Mouse (Mus musculus): ENCODE measurements at regions not wholly inside any gene's neighbourhood (a gene's known extent, or its start where the extent isn't known, plus 50 kb on each side); places are given as distances from the start of the nearest gene placed in this dataset.

DNA sequence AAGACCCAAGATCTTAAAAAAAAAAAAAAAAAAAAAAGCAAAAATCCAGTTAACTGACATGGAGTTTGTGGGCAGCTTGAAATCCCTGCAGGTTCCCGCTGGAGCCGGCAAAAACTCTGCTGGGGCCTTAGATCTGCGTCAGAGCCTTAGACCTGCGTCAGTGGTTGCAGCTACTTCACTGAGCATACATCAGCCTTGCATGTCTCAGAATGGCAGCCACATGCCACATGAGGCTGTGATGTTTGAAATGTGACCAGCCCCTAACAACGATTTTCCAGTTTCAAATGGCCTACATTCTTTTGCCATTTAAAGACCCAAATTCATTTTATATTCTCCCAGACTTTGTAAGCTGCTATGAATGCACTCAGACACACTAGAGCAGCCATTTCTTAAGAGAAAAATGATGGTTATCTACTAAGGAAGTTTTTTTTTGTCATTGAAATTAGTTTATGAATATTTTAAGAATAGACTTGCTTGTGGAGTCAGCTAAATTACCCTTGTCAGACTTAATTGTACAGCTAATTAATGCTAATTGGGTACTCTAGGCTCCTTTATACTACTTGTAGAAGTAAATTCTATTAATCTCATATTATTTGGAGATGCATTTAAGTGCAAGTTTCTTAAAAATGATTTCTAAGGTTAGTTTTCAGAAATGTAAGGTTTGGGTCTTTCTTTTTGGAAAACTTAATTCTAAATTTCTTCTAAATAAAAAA is 70.8 kb downstream of the Toporsl start:
- ATAC-seq (replicated peaks; ENCODE audit: low FRiP score) = no peak
- Histone ChIP-seq H3K4me2 (no peak overlapping the region), H3K27me3 (no peaks in the 10 kb centered on the region), H3K9me3 (replicated peaks) (no peaks in the 10 kb centered on the region), H3K4me3 (replicated peaks) (no peak overlapping the region), H3K4me1 (no peaks in the 10 kb centered on the region), H3K27ac (no peak overlapping the region), H3K9ac (no peak overlapping the region), H3K36me3 (no peaks in the 10 kb centered on the region)
- WGBS = 88% methylated on average over 5 of the region's 5 CpGs

DNA sequence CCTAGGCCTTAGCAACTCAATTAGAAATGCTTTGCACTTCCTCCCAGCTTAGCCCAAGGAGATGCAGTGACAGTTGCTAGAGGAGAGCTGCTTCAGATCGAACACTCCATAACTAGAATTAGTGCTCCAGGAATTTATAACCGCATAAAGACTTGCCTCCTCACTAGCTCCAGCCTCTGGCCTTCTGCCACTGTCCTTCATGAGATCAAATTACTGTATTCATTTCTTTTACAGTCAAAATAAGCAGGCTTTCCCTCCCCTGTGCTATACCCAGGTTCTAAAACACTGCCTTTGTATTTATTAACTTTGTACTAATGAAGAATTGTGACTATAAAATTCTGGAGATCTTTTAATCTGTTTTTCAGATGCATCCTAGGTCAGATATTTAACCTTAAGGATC is 104.8 kb upstream of the Olfr275 start:
- no peak overlapping the region for H3K9ac ChIP-seq
- no peak overlapping the region for H3K4me2 ChIP-seq
- H3K4me1 ChIP-seq = peaks cover 3% of the 10 kb centered on the region; the same call in 1 of the 2 replicates
- H3K36me3 ChIP-seq = no peaks in the 10 kb centered on the region
- no peaks in the 10 kb centered on the region for H3K9me3 ChIP-seq (replicated peaks)
- H3K4me3 ChIP-seq (replicated peaks) = no peak overlapping the region
- WGBS = 25% methylated on average over 2 of the region's 2 CpGs
- H3K27me3 ChIP-seq = no peaks in the 10 kb centered on the region
- ATAC-seq (replicated peaks; ENCODE audit: low FRiP score) = 0 out of 2 replicates have a peak, but pooled peaks have one; percentile 46
- 0 out of 2 replicates have a peak overlapping the region, but pooled peaks have one; percentile 6 for H3K27ac ChIP-seq

DNA sequence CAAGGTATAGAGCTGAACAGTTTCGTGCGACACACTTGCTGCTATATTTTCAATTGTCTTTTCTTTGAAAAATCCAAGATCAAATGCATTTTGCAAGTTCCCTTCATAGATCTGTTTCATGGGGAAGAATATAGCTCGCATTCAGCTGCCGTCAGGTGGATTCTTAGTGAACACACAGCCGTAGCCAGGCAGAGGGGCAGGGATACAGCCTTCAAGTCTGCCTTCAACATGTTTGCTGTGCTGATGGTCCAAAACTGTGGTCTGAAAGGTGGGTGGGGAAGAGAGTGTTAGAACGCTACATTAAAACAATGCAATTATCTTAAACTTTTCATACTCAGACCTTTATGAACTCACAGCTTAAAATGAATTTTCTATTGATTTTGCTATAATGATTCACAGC is 88.2 kb upstream of the Olfr275 start:
- no peak for ATAC-seq (replicated peaks; ENCODE audit: low FRiP score)
- no peaks in the 10 kb centered on the region for H3K36me3 ChIP-seq
- H3K4me2 ChIP-seq = no peak overlapping the region
- H3K9ac ChIP-seq = no peak overlapping the region
- no peak overlapping the region for H3K27ac ChIP-seq
- no peaks in the 10 kb centered on the region for H3K27me3 ChIP-seq
- no peaks in the 10 kb centered on the region for H3K9me3 ChIP-seq (replicated peaks)
- H3K4me3 ChIP-seq (replicated peaks) = no peak overlapping the region
- no peaks in the 10 kb centered on the region for H3K4me1 ChIP-seq
- 76% methylated on average over 6 of the region's 6 CpGs for WGBS

DNA sequence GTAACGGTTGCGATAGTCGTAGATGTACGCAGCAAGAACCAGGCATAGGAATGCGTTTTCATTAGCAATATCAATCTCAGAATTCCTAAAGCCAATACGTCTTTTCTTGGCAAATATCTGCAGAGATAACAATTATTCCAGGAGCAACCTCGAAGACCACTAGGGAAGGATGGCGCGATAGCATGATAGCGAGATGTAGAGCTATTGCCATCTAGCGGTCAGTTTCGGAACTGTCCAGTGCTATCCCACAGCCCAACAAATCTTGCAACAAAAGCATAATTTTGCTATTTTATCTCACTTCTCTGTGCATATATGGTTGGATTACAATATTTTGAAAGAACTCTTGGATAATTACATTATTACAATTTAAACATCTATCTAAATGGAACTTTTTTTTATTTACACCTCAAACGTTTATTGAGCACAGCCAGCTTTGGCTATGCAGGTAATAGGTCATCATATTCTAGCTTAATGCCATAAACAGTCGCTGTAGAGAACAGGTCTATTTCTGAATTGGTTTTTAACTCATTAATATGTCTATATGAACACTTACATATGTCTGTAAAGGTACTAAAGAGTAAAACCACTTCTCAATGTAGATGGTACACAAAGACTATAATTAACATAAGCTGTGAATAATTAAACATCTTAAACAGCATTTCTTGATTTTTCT is 87.6 kb upstream of the Olfr275 start:
- no peak overlapping the region for H3K4me2 ChIP-seq
- no peak overlapping the region for H3K9ac ChIP-seq
- 28% methylated on average over 14 of the region's 14 CpGs for WGBS

DNA sequence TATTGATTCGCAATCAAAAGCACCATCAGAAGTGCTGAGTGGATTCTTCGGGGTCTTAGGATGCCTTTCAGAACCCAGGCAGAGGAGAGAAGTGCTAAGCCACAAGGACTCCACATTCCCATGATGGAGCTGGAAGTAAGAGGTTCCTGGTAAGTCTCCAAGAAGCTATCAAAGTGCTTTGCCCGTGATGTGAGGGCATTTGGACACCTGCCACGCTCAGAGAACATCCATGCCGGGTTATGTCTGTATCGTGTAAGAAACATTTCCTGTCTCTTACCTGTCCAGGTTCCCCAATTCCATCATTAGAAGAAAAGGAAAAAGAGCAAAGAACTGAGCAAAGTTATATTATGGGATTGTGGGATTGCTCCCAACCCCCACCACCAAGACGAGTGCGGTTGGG is 81.3 kb upstream of the Olfr275 start:
- H3K4me1 ChIP-seq = no peaks in the 10 kb centered on the region
- 77% methylated on average over 8 of the region's 8 CpGs for WGBS
- H3K27me3 ChIP-seq = no peaks in the 10 kb centered on the region
- H3K9ac ChIP-seq = no peak overlapping the region
- no peak for ATAC-seq (replicated peaks; ENCODE audit: low FRiP score)
- H3K4me3 ChIP-seq (replicated peaks) = no peak overlapping the region
- H3K4me2 ChIP-seq = no peak overlapping the region
- no peak overlapping the region for H3K27ac ChIP-seq
- H3K9me3 ChIP-seq (replicated peaks) = no peaks in the 10 kb centered on the region
- H3K36me3 ChIP-seq = no peaks in the 10 kb centered on the region

More for the DNA sequence above, 87.6 kb upstream of the Olfr275 start:
- Histone ChIP-seq H3K9me3 (replicated peaks) (no peaks in the 10 kb centered on the region), H3K4me1 (no peaks in the 10 kb centered on the region), H3K27ac (no peak overlapping the region), H3K4me3 (replicated peaks) (no peak overlapping the region), H3K27me3 (no peaks in the 10 kb centered on the region), H3K36me3 (no peaks in the 10 kb centered on the region)
- peak; percentile 76; the same call in 1 of the 2 replicates for ATAC-seq (replicated peaks; ENCODE audit: low FRiP score)

DNA sequence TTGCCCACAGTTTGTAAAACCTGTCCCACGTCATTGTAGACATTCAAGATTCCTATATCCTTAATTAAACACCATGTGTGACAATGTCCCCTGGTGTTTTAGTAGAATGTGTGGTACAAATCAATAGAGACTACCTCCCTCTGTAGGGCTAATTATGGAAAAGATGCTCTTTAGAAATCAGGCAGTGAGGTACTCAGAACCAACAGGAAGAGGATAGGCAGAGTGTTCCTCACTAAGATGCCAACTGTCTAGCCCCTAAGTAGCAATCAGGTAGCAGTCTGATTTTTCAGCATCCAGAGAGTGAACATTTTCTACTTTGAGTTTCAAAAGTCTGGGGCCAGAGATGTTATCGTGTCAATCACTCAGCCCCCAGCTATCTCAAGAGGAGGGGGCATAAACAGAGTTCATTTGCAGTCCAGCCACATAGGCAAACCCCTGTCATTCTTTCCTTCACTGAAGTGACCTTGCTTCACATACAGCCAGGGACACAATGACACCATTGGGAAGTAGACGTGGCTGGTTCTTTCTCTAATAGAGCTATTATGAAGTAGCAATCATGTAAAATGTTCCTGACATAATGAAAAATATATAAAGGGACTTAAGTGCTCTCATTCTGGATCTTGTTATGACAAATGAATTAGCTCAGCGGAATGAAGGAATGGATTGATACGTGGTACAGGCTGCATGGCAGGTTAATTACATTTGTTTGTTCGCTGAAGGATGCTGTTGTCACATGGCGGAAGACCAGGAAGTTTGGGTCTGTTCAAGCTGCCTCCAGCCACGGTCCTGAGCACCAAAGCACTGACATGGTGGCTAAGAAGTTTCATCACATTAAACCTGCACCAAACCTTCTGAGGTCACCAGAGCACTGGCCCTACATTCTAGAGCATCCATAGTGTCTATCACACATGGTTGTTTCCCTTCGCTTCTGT is 74.6 kb upstream of the Olfr275 start:
- H3K27me3 ChIP-seq = no peaks in the 10 kb centered on the region
- ATAC-seq (replicated peaks; ENCODE audit: low FRiP score) = no peak
- H3K9ac ChIP-seq = no peak overlapping the region
- no peaks in the 10 kb centered on the region for H3K9me3 ChIP-seq (replicated peaks)
- H3K4me2 ChIP-seq = no peak overlapping the region
- no peak overlapping the region for H3K4me3 ChIP-seq (replicated peaks)
- no peaks in the 10 kb centered on the region for H3K36me3 ChIP-seq
- H3K27ac ChIP-seq = no peak overlapping the region
- no peaks in the 10 kb centered on the region for H3K4me1 ChIP-seq
- WGBS = 80% methylated on average over 9 of the region's 9 CpGs

DNA sequence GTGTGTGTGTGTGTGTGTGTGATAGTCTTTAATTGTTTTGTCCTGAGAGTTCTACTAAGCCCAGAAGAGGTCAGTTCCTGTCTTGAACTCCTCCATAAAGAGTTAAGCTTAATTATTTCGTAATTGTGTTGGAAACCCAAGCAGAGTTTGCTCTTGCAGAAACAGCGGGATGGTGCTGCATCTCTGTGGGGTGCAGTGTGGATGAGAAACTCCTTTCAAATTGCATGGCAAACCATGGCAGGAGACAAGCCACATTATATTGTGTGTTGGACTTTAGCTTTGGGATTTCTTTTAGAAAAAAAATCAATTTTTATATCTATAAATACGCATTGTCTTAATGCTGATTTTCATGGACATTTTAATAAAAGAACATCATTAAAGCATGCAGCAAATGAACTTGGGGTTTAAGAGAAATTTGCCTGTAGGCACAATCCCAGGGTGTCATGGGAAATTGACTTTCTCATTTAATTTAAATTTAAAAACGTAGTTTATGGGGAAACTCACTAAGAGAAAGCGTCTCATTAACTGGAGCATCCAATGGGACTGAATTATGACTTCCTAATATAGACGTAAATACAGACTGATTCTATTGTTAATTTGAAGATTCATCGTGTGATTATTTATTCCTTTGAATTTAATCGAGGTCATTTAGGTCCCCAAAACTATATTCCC is 61.4 kb upstream of the Olfr275 start:
- H3K4me2 ChIP-seq = no peak overlapping the region
- H3K36me3 ChIP-seq = no peaks in the 10 kb centered on the region
- no peaks in the 10 kb centered on the region for H3K4me1 ChIP-seq
- H3K9me3 ChIP-seq (replicated peaks) = no peaks in the 10 kb centered on the region
- H3K27ac ChIP-seq = no peak overlapping the region
- no peak overlapping the region for H3K9ac ChIP-seq
- no peak for ATAC-seq (replicated peaks; ENCODE audit: low FRiP score)
- H3K27me3 ChIP-seq = no peaks in the 10 kb centered on the region
- WGBS = 86% methylated on average over 8 of the region's 8 CpGs
- H3K4me3 ChIP-seq (replicated peaks) = no peak overlapping the region
